Mouse (Mus musculus) left cerebral cortex, postnatal 14 days (tissue): ENCODE measurements around the gene Cela3a. TPM values are rescaled to one million over a fixed set of nuclear protein-coding genes. Genes with fewer than 3 reads are reported as not detected.

Experiments used
- total RNA-seq, 2 experiments: library from RNA; stranded (reverse); gene quantifications; 2 replicates each; pipeline ENCODE4 v1.2.3; 2021

The Cela3a gene
- total RNA-seq, 2 experiments from 2014 or later = not detected

Other genes starting within 250 kb of the Cela3a start
- 10 to 100 TPM; 18.3 to 20.4 TPM for gene Wnt4, start 132.3 kb downstream of the Cela3a start, total RNA-seq
- 100 to 1,000 TPM; 412 to 432 TPM for gene Cdc42, start 52.1 kb downstream of the Cela3a start, total RNA-seq
- gene Cela3b, start 20.7 kb upstream of the Cela3a start, total RNA-seq = not detected
- gene 1700013G24Rik, start 43.5 kb upstream of the Cela3a start, total RNA-seq = not detected
- gene Hspg2, start 59.0 kb upstream of the Cela3a start, total RNA-seq = 10 to 100 TPM; 11.6 to 12.9 TPM
- gene Ldlrad2, start 164.8 kb upstream of the Cela3a start, total RNA-seq = not detected
- gene Usp48, start 184.0 kb upstream of the Cela3a start, total RNA-seq = 100 to 1,000 TPM; 105 to 109 TPM